Mouse (Mus musculus) heart, postnatal 0 days (tissue): ENCODE data around the gene Nemp2.

ENCODE experiments used
- CTCF ChIP-seq: IDR thresholded peaks from 2 replicates; pipeline ENCODE4 v1.5.1; 2016; ENCODE audit warnings: antibody characterized with exemption, control low read depth, low read depth
- EP300 ChIP-seq: IDR thresholded peaks from 2 replicates; pipeline ENCODE4 v1.6.1; 2016; ENCODE audit warnings: antibody characterized with exemption, low read depth

GRCm38 (mm10) chr1:52652601-52653253 is 22.2 kb downstream of the Nemp2 start:
- no peak for TF ChIP-seq CTCF
- no peak for TF ChIP-seq EP300
